Comparison of ENCODE assay signal across 30 mouse cellular contexts in the genomic region with DNA sequence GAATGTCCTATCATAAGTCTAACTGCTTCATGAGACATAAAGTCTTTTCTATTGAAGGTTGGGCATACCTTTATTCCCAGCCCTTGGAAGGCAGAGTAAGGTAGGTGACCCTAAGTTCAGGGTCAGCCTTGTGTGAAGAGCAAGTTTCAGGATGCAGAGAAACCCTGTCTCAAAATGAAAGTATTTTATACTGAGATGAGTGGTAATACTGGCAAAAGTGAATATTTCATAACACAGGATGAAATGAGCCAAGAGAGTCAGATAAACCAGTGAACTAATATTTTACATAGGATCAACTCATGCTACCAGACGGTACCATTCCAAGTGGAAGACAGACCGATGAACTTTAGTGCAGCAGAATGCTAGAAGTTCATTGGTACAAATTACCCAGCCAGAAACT. TPM values are rescaled to one million over a fixed set of nuclear protein-coding genes. Genes with fewer than 3 reads are reported as not detected.
"Had no signal": no experiment of that assay in that cellular context is flagged by ENCODE, and none has a peak within 500 bp of the region (broad histone marks: within the 10 kb centered on the region; RNA-seq: fewer than 3 reads in every experiment).

No protein-coding gene starts in this region.

- H3K4me2 ChIP-seq: kidney, embryonic 15.5 days; limb, embryonic 13.5 days; liver, embryonic 12.5 days; liver, embryonic 15.5 days; lung, embryonic 15.5 days; midbrain, embryonic 13.5 days; neural tube, embryonic 13.5 days; stomach, embryonic 15.5 days had no signal

- H3K4me3 ChIP-seq: kidney, embryonic 15.5 days; limb, embryonic 10.5 days; limb, embryonic 13.5 days; liver, embryonic 12.5 days; liver, embryonic 15.5 days; lung, embryonic 15.5 days; midbrain, embryonic 10.5 days; midbrain, embryonic 13.5 days; myocyte; neural tube, embryonic 13.5 days; stomach, embryonic 15.5 days had no signal

- H3K36me3 ChIP-seq: kidney, embryonic 15.5 days; limb, embryonic 10.5 days; limb, embryonic 13.5 days; liver, embryonic 12.5 days; liver, embryonic 15.5 days; lung, embryonic 15.5 days; midbrain, embryonic 10.5 days; midbrain, embryonic 13.5 days; neural tube, embryonic 13.5 days; stomach, embryonic 15.5 days had no signal

- ATAC-seq: liver, embryonic 12.5 days; midbrain, embryonic 13.5 days; midbrain, embryonic 16.5 days had no signal

- H3K27ac ChIP-seq: kidney, embryonic 15.5 days; limb, embryonic 10.5 days; limb, embryonic 13.5 days; liver, embryonic 12.5 days; liver, embryonic 15.5 days; lung, embryonic 15.5 days; midbrain, embryonic 10.5 days; midbrain, embryonic 13.5 days; neural tube, embryonic 13.5 days; stomach, embryonic 15.5 days had no signal

- H3K9me3 ChIP-seq: kidney, embryonic 15.5 days; limb, embryonic 10.5 days; limb, embryonic 13.5 days; liver, embryonic 12.5 days; liver, embryonic 15.5 days; lung, embryonic 15.5 days; midbrain, embryonic 10.5 days; midbrain, embryonic 13.5 days; neural tube, embryonic 13.5 days; stomach, embryonic 15.5 days had no signal

- H3K9ac ChIP-seq: kidney, embryonic 15.5 days; limb, embryonic 13.5 days; liver, embryonic 12.5 days; liver, embryonic 15.5 days; lung, embryonic 15.5 days; midbrain, embryonic 13.5 days; neural tube, embryonic 13.5 days; stomach, embryonic 15.5 days had no signal

- H3K27me3 ChIP-seq: kidney, embryonic 15.5 days; limb, embryonic 13.5 days; lung, embryonic 15.5 days; midbrain, embryonic 13.5 days; neural tube, embryonic 13.5 days; stomach, embryonic 15.5 days had no signal

- DNase-seq: kidney, adult 8-10 months; kidney, postnatal 10 days; kidney, postnatal 36 days; liver; lung, adult 18-20 months; lung, postnatal 10 days; lung, postnatal 36 days; retina, postnatal 1 day; right cerebral cortex, postnatal 25 days; spleen, adult 18-20 months; thymus, postnatal 25 days had no signal

RNA-seq across cellular contexts. Expression of gene Gm11032, which starts 21.5 kb away (rescaled TPM):
- total RNA-seq: layer of hippocampus, postnatal 14 days; left cerebral cortex, postnatal 25 days; megakaryocyte progenitor cell, adult 5-6 weeks; monocyte, adult 5-6 weeks; neutrophil, adult 5-6 weeks had no signal
- polyA plus RNA-seq: kidney, embryonic 15.5 days; limb, embryonic 10.5 days; limb, embryonic 13.5 days; liver, embryonic 12.5 days; liver, embryonic 15.5 days; lung, embryonic 15.5 days; midbrain, embryonic 10.5 days; midbrain, embryonic 13.5 days; midbrain, embryonic 16.5 days; myocyte; neural tube, embryonic 13.5 days; stomach, embryonic 15.5 days; thymus, postnatal 0 days; urinary bladder, adult 2 months had no signal
